Mouse (Mus musculus) yolk sac, embryonic 10.5 days (tissue): ENCODE measurements at regions not wholly inside any gene's neighbourhood (a gene's known extent, or its start where the extent isn't known, plus 50 kb on each side); places are given as distances from the start of the nearest gene placed in this dataset.

Experiments
- DNase-seq: peaks from one replicate; pipeline ENCODE4 v3.0.0-alpha.2; 2017; ENCODE audit warnings: low spot score

DNA sequence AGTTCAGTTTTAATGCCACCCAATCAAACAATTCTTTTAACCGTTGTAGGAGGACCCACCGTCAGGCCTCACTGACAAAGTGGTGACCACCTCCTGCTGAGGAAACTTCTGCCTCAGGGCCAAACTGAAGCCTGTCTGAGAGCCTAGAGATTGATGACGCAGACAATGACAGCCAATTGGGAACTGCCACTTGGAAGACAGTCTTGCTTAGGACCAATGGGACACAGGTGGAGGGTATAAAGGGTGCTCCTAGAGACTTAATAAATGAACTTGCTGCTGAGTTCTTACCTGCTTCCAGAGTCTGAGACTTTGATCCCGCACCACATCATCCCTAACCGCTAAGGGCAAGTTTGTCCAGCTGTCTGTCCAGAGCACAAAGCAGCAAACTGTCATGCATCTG lies 80.0 kb downstream of the Tbx4 start:
- no peak for DNase-seq

DNA sequence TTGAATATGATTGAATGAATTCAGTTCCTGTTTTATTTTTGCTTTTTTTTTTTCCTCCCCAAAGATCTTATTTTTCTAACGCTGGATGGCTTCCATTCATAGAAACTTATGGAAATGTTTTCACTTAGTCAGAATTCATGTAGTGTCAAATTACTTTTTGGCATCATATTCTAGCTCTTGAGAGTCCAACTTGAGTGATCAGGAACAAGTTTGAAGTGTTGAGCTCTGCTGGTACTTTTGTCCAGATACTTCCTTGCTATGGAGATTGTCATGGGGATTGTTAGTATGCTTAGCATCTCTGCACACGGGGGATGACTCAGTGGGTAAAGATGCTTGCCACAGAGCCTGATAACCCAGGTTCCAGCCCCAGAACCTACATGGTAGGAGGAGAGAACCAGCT lies 84.1 kb downstream of the Tbx4 start:
- DNase-seq: no peak

DNA sequence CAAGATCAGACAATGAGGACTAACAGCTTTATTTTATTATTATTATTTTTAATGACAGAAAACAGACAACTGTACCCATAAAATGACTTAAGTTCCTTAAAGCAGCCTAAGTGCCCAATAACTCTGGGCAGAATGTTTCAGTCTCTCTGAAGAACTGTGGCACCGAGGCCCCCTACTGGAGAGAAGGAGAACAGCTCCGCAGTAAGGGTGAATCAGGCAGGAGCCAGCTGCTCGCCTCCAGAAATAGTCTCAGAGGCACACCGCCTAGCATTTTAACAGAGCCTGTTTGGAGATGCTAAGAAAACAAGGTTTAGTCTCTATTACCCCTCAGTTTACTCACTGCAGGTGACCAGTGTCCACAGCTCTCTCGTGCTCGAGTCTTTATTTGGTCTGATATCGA lies 86.2 kb downstream of the Tbx4 start:
- no peak for DNase-seq

DNA sequence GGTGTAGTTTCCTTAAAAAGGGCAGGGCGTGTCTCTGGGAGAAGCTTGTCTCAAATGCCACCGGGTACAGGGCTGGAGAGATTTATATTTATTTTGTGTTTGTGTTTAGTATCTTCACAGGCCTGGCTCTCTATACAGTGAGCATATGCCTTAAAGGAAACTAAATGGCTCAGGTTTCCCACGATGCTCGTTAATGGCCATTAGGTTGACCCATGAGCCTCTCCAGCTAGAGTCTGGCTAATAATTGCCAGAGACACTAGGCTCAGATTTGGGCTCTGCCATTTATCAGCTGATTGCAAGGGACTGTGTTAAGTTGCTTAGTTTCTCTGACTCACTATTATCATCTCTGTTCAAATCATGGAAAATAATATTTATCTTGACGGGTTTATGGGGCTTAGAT lies 87.5 kb downstream of the Tbx4 start:
- peak; percentile 59 for DNase-seq

DNA sequence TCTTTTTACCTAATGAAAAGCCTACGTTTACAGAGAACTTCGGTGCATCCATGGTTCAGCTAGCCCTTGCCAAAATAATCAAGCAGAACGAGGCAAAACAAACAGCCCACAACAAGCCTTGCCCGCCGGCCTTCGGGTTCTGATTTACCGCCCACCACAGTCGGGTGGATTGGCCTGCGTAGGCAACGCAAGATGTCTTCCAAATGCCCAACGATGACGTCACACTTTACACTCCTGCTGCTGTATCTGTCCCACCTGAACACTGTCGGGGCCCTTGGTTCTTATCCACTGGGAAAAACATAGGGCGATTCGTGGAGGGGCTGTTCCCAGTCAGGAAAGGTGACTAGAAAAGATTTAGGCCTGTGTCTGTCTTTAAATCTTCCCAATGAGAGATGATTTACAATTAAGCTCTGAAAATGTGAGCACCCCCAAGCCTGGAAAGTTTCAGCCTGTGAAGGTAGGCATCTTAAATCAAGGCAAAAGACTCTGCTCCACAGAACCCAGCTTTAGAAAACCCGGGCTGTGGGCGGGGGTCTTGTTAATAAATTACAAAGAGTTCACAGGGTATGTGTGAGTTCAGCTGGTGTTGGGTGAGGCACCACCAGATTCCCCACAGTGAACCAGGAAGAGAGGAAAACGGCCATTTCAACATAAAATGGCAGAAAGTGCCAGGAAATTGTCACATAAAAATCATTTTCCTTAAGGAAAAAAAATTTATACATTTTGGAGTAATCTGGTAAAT lies 90.6 kb downstream of the Tbx4 start:
- DNase-seq: peak; percentile 50

DNA sequence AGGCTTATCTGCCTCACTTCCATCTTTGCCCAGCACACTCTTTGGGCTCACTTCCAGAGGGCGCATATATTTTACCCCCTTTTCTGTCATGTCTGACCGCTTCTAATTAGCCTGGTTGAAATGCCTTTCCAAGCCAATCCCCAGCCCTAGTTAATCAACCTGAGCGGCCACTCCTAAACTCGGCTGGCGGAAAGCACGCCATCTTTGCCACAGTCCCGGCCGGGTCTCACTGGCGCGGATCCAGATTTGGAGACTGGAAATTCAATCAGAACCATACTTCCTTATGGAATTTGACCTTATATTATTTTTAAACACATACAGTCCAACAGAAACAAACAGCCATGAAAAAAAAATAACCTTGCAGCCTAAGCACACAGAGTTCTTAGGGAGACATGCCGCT lies 94.2 kb downstream of the Tbx4 start:
- no peak for DNase-seq

DNA sequence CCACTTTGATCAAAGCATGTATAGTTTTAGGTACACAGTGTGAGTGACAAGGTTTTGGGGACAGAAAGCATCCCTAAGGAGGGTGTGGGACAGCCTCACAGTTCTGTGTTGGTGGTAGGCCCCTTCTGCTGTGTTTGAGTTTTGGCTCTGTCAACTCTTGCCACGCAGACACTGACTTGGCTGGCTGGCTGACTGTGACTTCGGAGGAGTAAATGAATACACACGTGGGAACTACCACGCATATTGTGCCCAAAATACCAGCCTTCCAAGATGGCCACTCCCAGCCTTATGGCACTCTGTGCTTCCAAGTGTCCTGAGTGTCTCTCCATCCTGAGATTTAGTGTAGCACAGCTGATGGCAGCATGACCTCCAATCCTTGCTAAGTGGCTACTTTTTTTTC lies 95.3 kb downstream of the Tbx4 start:
- no peak for DNase-seq

DNA sequence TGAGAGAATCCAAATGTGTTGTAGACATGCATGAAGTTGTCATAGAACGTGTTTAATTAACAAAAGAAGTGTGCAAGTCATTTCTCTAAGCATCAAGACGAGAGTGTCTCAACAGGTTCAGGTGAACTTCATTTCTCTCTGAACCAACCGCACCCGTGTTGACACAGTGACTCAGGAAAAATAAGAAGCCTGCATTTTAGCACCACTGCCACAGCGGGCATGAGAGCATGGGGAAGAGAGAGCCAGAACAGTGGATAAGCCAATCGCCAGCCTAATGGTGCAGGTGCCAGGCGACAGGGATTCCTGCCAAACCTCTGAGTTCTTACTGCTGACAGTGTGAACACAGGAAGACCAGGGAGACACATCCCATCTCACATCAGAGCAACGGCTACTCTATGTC lies 100.1 kb downstream of the Tbx4 start:
- DNase-seq: no peak

DNA sequence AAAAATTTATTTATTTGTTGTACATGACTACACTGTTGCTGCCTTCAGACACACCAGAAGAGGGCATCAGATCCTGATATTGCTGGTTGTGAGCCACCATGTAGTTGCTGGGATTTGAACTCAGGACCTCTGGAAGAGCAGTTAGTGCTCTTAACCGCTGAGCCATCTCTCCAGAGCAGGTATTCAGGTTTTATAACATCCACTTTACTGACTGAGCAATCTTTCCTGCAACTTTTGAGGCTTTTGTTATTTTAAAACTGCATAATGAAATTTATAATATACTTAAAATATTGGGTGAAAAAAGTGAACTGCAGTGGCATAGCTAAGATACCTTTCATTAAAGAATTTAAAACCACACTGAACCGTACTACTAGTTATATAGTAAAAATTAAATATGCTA lies 101.0 kb downstream of the Tbx4 start:
- no peak for DNase-seq

DNA sequence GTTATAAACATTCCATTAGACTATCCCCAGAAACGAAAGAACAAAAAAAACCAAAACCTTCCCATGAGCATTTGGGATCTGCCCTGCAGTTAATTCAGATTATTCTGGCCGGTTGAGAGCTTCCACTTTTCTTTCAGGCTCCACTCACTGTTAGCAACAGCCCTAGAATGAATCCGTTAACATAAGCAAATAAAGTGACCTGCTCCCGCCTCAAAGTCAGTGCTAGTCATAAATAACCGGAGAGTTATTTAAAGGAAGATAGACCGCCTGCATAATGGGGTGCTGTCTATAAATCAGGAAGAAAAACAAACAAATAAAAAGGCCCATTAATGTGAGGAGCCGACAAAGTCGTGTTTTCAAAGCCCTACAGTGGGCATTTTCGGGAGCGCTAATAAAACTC lies 103.3 kb downstream of the Tbx4 start:
- no peak for DNase-seq

DNA sequence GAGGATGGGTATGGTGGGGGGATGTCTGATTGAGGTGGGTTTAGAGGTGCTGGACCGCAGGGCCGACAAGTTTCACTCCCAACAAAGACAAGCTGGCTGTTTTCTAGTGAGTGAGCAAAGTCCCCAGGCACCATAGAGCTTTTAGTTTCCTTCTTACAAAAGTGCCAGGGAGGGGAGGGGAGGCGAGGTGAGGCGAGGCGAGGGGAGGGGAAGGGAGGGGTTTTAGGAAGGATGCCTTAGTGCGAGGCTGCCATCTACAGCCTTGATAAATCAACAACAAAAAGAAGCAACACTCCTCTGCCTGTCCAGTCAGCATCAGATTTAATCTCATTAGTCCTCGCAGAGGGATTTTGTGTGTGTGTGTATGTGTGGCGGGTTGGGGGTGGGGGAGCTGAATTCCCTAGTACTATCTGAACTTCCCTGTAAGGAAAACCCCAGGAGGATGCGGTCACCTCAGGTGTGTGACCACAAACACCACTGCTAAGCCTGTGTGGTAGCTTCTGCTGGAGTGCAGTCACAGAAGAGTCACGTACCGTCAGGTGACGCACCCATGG lies 103.8 kb downstream of the Tbx4 start:
- DNase-seq: no peak

DNA sequence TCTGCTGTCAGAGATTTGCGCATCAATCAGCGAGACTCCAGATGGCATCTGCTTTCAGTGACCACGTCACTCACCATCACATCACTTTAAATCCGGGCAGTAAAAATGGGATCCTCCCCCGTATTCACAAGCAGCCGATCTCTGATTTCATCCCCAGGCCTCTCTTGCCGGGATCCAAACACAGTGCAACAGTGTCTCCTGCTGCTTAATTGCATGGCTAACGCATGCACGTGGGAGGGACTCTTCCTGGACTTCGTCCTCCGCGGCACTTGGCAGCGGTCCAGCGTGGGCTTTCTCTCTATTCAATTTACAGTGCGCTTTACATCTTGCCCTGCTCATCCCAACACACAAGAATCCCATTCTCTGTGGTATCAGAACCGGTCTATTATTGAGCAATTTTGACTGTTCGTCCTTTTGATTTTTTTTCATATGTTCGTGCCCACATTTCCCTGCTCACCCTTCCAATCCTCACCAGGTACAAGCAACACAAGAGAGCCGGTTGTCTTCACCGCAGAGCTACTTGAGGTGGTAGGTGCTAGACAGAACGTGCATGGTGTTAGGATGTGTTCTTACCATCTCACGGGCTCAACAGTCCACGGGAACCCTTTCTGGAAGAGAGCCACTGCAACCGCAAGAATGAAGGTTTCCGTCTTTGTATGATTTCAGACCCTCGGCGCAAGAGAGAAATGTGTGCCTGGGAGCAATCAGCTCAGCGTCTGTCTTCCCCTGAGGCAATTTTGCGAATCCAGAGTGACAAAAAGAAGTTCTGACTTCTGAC lies 109.3 kb downstream of the Tbx4 start:
- peak; percentile 36 for DNase-seq

DNA sequence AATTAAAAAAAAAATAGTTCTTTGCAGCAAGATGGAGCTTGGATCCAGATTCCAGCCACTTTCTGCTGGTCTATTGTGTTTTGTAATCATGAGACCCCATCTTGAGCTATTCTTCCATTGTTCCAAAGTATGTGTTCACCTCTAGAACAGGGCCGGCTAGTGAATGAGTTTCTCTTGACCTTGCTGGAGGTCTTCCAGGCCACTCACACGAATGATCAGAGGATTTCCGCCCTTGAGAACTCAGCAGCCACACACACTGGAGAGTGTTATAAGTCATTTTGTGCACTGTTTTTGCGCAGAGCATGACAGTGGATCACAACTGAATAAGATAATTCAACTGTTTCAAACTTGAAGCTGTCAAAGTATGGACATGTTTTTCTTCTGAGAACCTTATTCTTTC lies 110.5 kb downstream of the Tbx4 start:
- no peak for DNase-seq

DNA sequence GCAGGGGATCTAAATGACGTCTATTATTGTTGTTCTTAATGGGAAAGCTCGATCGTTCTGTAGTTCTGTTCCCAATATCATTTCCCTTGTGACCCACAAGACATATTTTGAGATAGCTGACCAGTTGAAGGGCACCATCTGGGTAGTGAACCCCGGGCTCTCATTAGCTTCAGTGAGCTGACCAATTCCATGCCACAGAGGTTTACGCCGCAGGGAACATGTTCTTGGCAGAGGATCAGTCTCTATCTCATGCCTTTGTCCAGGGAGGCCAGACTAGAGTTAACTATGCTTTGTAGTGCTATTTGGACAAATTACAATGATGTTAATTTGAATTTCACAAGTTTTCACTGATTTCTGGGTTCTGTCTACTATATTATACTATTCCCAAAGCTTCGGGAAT lies 117.1 kb downstream of the Tbx4 start:
- no peak for DNase-seq

DNA sequence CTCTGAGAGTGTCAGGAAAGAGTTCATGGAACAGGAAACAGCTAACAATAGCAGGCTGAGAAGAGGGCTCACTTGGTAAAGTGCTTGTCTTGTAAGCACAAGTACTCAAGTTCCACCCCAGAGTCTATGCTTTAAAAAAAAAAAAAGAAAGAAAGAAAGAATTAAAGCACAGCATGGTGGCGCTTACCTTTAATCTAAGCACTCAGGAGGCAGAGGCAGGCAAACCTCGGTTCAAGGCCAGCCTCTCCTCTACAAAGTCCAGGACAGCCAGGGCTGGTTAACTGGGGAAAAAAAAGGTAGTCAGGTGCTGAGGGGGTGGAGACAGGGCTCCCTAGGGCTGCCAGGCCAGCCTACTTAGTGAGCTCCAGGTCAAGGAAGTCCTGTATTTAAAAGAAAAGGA lies 119.1 kb downstream of the Tbx4 start:
- no peak for DNase-seq

DNA sequence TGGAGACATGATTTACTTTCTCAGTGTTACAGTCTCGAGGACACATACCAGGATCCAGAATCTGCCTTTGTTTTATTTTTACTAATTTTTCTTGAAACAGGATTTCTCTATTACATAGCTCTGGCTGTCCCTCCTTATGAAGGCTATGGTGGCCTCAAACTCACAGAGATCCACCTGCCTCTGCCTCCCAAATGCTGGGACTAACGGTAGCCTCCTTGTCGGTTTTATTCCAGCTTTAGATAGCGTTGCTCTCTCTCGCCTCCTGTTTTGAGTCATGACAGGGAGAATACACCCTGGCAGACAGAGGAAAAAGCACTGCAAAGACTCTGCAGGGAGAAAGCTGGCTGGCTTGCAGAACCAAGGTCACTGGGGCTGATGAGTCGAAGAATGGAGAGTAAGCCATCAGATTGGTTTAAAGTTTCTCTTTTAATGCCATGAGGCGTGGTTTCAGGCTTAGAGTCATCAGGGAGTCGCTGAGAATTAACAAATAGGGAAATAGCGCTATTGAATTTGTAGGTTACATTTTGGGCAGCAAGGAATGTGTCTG lies 119.8 kb downstream of the Tbx4 start:
- no peak for DNase-seq

DNA sequence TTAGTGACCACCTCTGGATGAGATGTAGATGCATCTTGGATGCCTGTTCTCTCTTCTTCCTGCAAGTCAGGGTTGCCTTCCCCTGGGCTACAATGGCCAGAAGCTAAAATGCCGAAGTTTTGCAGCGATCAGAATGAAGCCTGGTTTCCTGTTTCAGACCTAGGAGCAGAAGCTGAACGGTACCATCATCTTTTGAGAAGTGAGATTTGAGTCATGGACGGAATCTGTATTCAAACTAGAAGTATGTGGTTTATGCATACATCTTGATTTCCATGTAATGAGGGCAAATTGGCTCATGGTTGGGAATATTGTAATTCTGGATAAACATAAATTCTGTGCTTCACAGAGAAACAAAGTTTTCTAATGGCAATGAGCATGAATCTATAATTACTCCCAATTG lies 120.6 kb downstream of the Tbx4 start:
- no peak for DNase-seq
